Mouse (Mus musculus) heart, embryonic 14.5 days (tissue): ENCODE results near the gene 9930104L06Rik. TPM values are rescaled to one million over a fixed set of nuclear protein-coding genes. Genes with fewer than 3 reads are reported as not detected.

ENCODE experiments used
- ATAC-seq: fragments of 200-750 bp; cut with Nextera tagmentation; 2 replicates; pipeline ENCODE4 v1.8.0; 2017; ENCODE audit warnings: low read depth, moderate TSS enrichment; ENCODE audit not compliant: insufficient number of reproducible peaks, insufficient read depth, low FRiP score
- H3K27ac ChIP-seq, 2 experiments: fragments of 200-500 bp in 1 of 2; fragments of 300-500 bp in 1 of 2; sonication (generic) in 1 of 2; replicated peaks in 1 of 2; 2 replicates each; pipeline ENCODE4 v1.5.1; 2012 to 2014; ENCODE audit warnings: low read depth in 2 of 2, low read length in 2 of 2, control low read depth in 1 of 2, mild to moderate bottlenecking in 1 of 2, mixed read lengths in 1 of 2; ENCODE audit not compliant: control insufficient read depth in 1 of 2, insufficient read depth in 1 of 2
- H3K27me3 ChIP-seq: fragments of 300-500 bp; sonication (generic); 2 replicates; pipeline ENCODE4 v1.6.1; 2014; ENCODE audit warnings: mild to moderate bottlenecking, low read length, control low read depth; ENCODE audit not compliant: control insufficient read depth, insufficient read depth
- H3K36me3 ChIP-seq: fragments of 300-500 bp; sonication (generic); 2 replicates; pipeline ENCODE4 v1.6.1; 2014; ENCODE audit warnings: mild to moderate bottlenecking, control low read depth, low read length, mixed read lengths; ENCODE audit not compliant: control insufficient read depth, insufficient read depth
- H3K4me1 ChIP-seq, 2 experiments: fragments of 200-500 bp in 1 of 2; fragments of 300-500 bp in 1 of 2; sonication (generic) in 1 of 2; 2 replicates each; pipeline ENCODE4 v1.6.1; 2012 to 2014; ENCODE audit warnings: low read length in 2 of 2, control low read depth in 1 of 2, mixed read lengths in 1 of 2; ENCODE audit not compliant: control insufficient read depth in 2 of 2, insufficient read depth in 2 of 2
- H3K4me2 ChIP-seq: fragments of 300-500 bp; sonication (generic); 2 replicates; pipeline ENCODE4 v1.6.1; 2014; ENCODE audit warnings: mild to moderate bottlenecking, low read length
- H3K4me3 ChIP-seq, 2 experiments: fragments of 200-500 bp in 1 of 2; fragments of 300-500 bp in 1 of 2; sonication (generic) in 1 of 2; 2 replicates each; pipeline ENCODE4 v1.5.1; 2012 to 2014; ENCODE audit warnings: low read length in 2 of 2, mild to moderate bottlenecking in 2 of 2, control low read depth in 1 of 2, low read depth in 1 of 2, moderate library complexity in 1 of 2; ENCODE audit not compliant: control insufficient read depth in 1 of 2, insufficient read depth in 1 of 2
- H3K9ac ChIP-seq: fragments of 300-500 bp; sonication (generic); 2 replicates; pipeline ENCODE4 v1.6.1; 2014; ENCODE audit warnings: mild to moderate bottlenecking, low read length
- H3K9me3 ChIP-seq: fragments of 300-500 bp; sonication (generic); 2 replicates; pipeline ENCODE4 v1.6.1; 2016; ENCODE audit warnings: low read length, control low read depth; ENCODE audit not compliant: control insufficient read depth
- WGBS: fragments of 180-500 bp; shearing (Covaris S2); extraction: QIAGEN DNeasy Blood & Tissue Kit; methylation state at CpG from one replicate; pipeline ENCODE4 v1.1.7; 2014; 5-methylcytosine and 5-hydroxymethylcytosine counted together
- polyA plus RNA-seq: library from polyadenylated mRNA; unstranded; fragments of >200 nt; fragmentation: Nextera tagmentation; extraction: Ambion mirVana; gene quantifications from 2 replicates; pipeline ENCODE4 v1.2.1, GENCODE M21; 2014

The 9930104L06Rik gene
- polyA plus RNA-seq, 1 experiment from 2014 or later: 4.3 TPM

DNA sequence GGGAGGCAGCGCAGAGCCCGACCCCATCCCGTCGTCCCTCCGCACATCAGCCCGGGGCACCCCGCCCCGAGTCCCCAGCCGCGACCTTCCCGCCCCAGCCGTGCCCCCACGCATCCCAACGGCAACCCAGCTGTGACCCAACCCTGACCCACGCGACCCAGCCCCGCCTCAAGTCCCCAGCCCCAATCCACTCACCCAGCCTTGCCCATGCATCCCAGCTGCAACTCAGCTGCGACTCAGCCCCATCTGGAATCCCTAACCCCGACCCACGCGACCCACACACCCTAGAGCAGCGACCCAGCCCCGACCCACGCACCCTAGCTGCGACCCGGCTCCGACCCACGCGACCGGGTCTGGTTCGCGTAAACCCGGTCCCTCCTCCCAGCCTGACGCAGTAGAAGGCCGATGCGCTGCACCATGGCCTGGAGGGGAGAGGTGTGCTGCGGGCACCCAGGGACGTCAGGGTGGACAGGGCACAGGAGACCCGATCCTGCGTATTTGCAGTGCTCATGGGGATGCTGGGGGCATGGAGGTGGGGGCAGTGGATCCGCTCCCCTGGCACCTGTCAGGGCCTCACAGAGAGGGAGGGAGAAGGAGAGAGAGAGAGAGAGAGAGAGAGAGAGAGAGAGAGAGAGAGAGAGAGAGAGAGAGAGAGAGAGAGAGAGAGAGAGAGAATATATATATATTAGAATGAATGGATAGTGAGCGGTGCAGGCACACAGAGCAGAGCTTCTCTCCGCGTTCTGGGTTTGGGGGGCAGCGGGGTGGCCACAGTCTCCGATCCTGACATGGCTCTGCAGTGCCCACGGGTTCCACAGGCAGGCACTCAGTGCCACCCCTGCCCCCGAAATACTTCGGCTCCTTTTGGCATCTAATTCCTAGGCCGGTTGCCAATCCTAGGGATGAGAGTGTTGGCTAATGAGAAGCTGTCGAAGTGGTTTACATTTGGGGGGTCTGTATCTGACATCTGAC is 50.2 kb downstream of the 9930104L06Rik start:
- peak overlapping the region; percentile 41 for H3K9ac ChIP-seq
- no peaks in the 10 kb centered on the region for H3K36me3 ChIP-seq
- ATAC-seq: no peak
- peak overlapping the region; percentile 62 for H3K4me2 ChIP-seq
- H3K4me3 ChIP-seq: peak overlapping the region; percentile 34 to 42
- peaks cover 93% of the 10 kb centered on the region for H3K27me3 ChIP-seq
- WGBS: 5% methylated on average over 41 of the region's 51 CpGs
- no peaks in the 10 kb centered on the region for H3K9me3 ChIP-seq
- H3K4me1 ChIP-seq: peaks cover 4 to 11% of the 10 kb centered on the region in 2 experiments; a peak in 3 of 4 replicates
- no peak overlapping the region for H3K27ac ChIP-seq

DNA sequence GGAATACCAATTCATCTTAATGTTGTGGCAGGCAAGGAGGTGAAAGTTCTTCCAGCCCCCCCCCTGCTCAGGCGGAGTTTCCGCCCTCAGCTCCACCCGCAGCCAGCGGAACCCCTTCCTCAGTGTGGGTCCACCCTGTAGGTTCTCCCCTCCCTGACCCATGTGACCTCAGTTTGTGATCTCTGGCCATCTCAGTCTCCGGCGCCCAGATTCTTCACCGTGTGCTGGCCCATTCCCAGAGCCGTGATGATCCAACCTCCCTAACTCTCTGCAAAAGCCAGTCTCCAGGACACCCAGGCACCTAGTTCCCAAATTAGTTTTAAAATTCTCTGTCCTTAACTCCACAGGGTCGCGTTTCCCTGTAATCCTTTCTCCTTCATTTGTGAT is 50.9 kb downstream of the 9930104L06Rik start:
- H3K9ac ChIP-seq: no peak overlapping the region
- no peaks in the 10 kb centered on the region for H3K36me3 ChIP-seq
- H3K4me2 ChIP-seq: no peak overlapping the region; the same call in 1 of the 2 replicates
- no peak for ATAC-seq
- H3K27ac ChIP-seq: no peak overlapping the region
- WGBS: 7% methylated on average over 10 of the region's 10 CpGs
- peaks cover 89% of the 10 kb centered on the region for H3K27me3 ChIP-seq
- no peak overlapping the region for H3K4me3 ChIP-seq
- no peaks in the 10 kb centered on the region for H3K9me3 ChIP-seq
- H3K4me1 ChIP-seq: peaks cover 4 to 11% of the 10 kb centered on the region in 2 experiments; a peak in 3 of 4 replicates

- 14% methylated on average over 9 of the region's 9 CpGs for WGBS
- Histone ChIP-seq H3K4me1 (peaks cover 4 to 11% of the 10 kb centered on the region in 2 experiments; a peak in 3 of 4 replicates), H3K36me3 (no peaks in the 10 kb centered on the region), H3K27me3 (peaks cover 87% of the 10 kb centered on the region), H3K4me2 (no peak overlapping the region; the same call in 1 of the 2 replicates), H3K9me3 (no peaks in the 10 kb centered on the region), H3K9ac (no peak overlapping the region), H3K4me3 (no peak overlapping the region), H3K27ac (no peak overlapping the region)
- no peak for ATAC-seq
These were observed 51.5 kb downstream of the 9930104L06Rik start for GRCm38 (mm10) chr4:124988382-124988781.

DNA sequence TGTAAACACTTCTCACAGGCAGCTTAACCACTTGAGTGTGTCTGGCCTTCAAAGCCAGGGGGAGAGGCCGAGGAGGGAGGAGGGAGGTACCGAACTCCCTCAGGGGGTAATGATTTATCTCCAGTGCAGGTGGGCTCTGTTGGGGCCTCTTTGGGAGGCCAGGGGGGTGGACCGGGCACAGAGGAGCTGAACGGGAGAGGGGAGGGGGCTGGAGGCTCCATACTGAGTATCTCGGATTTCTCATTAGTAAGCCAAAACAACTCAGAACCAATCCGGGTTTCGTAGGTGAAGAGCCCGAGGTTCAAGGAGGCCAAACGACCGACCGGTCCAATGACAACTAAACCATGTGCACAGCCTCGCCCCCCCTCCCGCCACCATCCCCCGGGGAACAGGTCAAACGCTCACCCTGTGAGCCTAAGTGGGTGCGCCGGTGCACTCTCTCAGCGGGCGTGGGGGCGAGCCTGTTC is 53.0 kb downstream of the 9930104L06Rik start:
- 0 out of 4 replicates have a peak overlapping the region, but pooled peaks of 1 of the 2 experiments have one; percentile 12 for H3K4me3 ChIP-seq
- peaks cover 73% of the 10 kb centered on the region for H3K27me3 ChIP-seq
- no peak overlapping the region for H3K27ac ChIP-seq
- WGBS: 2% methylated on average over 20 of the region's 20 CpGs
- no peaks in the 10 kb centered on the region for H3K36me3 ChIP-seq
- H3K4me1 ChIP-seq: peaks cover 4 to 11% of the 10 kb centered on the region in 2 experiments; a peak in 3 of 4 replicates
- no peaks in the 10 kb centered on the region for H3K9me3 ChIP-seq
- no peak overlapping the region for H3K9ac ChIP-seq
- no peak for ATAC-seq
- peak overlapping the region; percentile 53 for H3K4me2 ChIP-seq

- Histone ChIP-seq H3K9me3 (no peaks in the 10 kb centered on the region), H3K4me1 (peaks cover 4 to 11% of the 10 kb centered on the region in 2 experiments; a peak in 3 of 4 replicates), H3K4me2 (peak overlapping the region; percentile 53), H3K27me3 (peaks cover 69% of the 10 kb centered on the region), H3K27ac (no peak overlapping the region), H3K36me3 (no peaks in the 10 kb centered on the region), H3K9ac (no peak overlapping the region), H3K4me3 (0 out of 4 replicates have a peak overlapping the region, but pooled peaks of 1 of the 2 experiments have one; percentile 12)
- 3% methylated on average over 7 of the region's 7 CpGs for WGBS
- no peak for ATAC-seq
These were observed 53.5 kb downstream of the 9930104L06Rik start for GRCm38 (mm10) chr4:124990325-124990724.

Other genes starting within 250 kb of the 9930104L06Rik start
- 38.8 and 42.5 TPM in 2 replicates for gene Utp11, start 243.4 kb upstream of the 9930104L06Rik start, polyA plus RNA-seq
- 6.8 and 7.0 TPM in 2 replicates for gene Fhl3, start 236.3 kb upstream of the 9930104L06Rik start, polyA plus RNA-seq
- gene Sf3a3, start 222.3 kb upstream of the 9930104L06Rik start, polyA plus RNA-seq: 73.4 and 73.5 TPM in 2 replicates
- gene Inpp5b, start 195.2 kb upstream of the 9930104L06Rik start, polyA plus RNA-seq: 17.3 and 18.6 TPM in 2 replicates
- gene Mtf1, start 134.9 kb upstream of the 9930104L06Rik start, polyA plus RNA-seq: 11.4 and 14.0 TPM in 2 replicates
- gene Yrdc, start 86.4 kb upstream of the 9930104L06Rik start, polyA plus RNA-seq: 23.1 and 28.1 TPM in 2 replicates
- 48.8 and 56.9 TPM in 2 replicates for gene 1110065P20Rik, start 85.9 kb upstream of the 9930104L06Rik start, polyA plus RNA-seq
- gene Maneal, start 74.9 kb upstream of the 9930104L06Rik start, polyA plus RNA-seq: 0.14 and 0.16 TPM in 2 replicates
- not detected in 2 replicates for gene Epha10, start 56.1 kb upstream of the 9930104L06Rik start, polyA plus RNA-seq
- 95.1 and 98.7 TPM in 2 replicates for gene Cdca8, start 2.3 kb downstream of the 9930104L06Rik start, polyA plus RNA-seq
- 8.3 and 9.5 TPM in 2 replicates for gene Rspo1, start 49.4 kb downstream of the 9930104L06Rik start, polyA plus RNA-seq
- gene Gnl2, start 79.5 kb downstream of the 9930104L06Rik start, polyA plus RNA-seq: 53.2 and 58.5 TPM in 2 replicates
- not detected in 2 replicates for gene Dnali1, start 128.7 kb downstream of the 9930104L06Rik start, polyA plus RNA-seq
- gene Snip1, start 129.6 kb downstream of the 9930104L06Rik start, polyA plus RNA-seq: 19.3 and 21.2 TPM in 2 replicates
- 43.8 and 46.0 TPM in 2 replicates for gene Meaf6, start 148.1 kb downstream of the 9930104L06Rik start, polyA plus RNA-seq
- 1.1 and 1.3 TPM in 2 replicates for gene Zc3h12a, start 190.8 kb downstream of the 9930104L06Rik start, polyA plus RNA-seq